Mouse (Mus musculus): Measurements from ENCODE around the gene Pcnt.

Gene Pcnt

DNA sequence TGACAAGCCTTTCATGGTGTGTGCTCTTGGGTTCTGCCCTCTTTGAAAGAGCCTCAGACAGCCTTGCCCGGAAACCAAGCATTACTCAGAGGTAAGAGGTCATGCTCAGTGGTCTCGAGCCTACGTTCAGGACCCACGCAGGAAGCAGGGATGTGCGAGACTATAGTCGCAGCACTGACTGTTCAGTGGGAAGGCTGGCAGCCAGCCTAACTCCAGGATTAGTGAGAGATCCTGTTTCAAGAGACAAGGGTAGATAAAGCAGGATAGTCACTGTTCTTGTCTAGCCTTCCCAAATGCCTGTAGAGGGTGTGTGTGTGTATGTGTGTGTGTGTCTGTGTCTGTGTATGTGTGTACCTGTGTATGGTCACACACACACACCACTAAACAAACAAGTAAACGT lies 126.4 kb downstream of the Pcnt start:
- no peak for DNase-seq (ENCODE audit: low spot score)

DNA sequence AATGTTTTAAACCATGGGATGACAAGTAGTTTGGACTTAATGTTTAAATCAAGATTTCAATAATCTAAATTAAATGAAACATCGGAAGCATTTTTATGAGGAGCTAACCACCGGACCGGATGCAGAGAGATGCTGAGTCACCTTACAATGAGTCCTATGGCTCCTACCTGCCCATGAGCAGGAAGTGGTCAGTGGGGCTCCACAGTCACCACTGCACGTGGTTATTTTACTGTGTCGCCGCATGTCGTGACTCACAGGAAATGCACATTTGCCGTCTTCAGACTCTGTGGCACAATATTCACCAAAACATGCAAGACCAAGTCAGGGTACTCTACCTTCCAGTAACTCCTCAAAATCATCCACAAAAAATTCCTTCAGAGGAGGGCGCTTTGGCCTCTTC lies 135.8 kb downstream of the Pcnt start:
- no peak for DNase-seq (ENCODE audit: low spot score)
